Mouse (Mus musculus) leukemia stem cell, adult 10-12 weeks (primary cell): ENCODE results near the gene Sgsm2. TPM values are rescaled to one million over a fixed set of nuclear protein-coding genes. Genes with fewer than 3 reads are reported as not detected.

Source experiments
- polyA plus RNA-seq: library from polyadenylated mRNA; stranded (reverse); fragments of >175 nt; gene quantifications from 2 replicates; pipeline ENCODE4 v1.2.3, GENCODE M21; 2012; ENCODE audit warnings: low replicate concordance

Sgsm2 gene
- 7.2 and 7.9 TPM in 2 replicates for polyA plus RNA-seq

GRCm38 (mm10) chr11:74896901-74897677 lies at the start of gene Sgsm2:
Sgsm2 (minus strand) TSS chr11:74897060.

DNA sequence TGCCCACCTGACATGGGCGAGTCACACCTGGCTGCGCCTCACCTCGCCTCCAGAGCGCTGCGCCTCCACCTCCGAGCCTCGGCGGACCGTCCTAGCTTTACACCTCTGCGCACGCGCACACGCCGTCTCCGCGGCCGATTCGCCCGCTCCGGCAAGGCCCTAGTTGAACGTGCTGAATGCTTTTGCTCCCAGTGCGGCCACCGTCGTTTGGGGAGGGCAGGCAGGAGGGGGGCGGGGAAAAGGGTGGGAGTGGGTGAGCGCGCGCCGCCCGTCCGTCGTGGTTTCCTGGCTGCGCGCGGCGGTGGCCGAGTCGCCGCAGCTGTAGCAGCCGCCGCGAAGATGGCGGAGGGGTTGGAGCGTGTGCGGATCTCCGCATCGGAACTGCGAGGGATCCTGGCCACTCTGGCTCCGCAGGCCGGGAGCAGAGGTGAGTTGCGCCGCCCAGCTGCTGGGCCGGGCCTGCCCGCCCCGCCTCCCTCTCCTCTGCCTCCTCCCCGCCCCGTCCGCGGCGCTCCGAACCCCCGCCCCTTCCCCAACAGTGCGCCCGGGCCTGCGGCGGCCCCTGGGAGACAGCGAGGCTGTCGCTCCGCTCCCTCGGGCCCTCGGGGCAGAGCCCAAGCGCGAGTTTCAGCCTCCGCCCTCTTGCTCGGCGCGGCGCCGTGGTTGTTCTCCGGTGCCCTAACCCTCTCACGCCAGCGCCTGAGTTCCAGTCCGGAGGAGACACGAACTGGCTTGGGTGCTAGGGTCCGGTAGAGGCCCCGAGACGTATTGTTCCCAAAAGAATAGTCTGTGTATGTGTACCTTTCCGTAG lies 28.9 kb upstream of the Sgsm2 start, which contains the start of the genes Smg6 and Srr:
TSS of gene Smg6 (plus strand) at position 247 of the 811 bp plus-strand sequence.
TSS of gene Srr (minus strand) at position 372 of the 811 bp plus-strand sequence.

DNA sequence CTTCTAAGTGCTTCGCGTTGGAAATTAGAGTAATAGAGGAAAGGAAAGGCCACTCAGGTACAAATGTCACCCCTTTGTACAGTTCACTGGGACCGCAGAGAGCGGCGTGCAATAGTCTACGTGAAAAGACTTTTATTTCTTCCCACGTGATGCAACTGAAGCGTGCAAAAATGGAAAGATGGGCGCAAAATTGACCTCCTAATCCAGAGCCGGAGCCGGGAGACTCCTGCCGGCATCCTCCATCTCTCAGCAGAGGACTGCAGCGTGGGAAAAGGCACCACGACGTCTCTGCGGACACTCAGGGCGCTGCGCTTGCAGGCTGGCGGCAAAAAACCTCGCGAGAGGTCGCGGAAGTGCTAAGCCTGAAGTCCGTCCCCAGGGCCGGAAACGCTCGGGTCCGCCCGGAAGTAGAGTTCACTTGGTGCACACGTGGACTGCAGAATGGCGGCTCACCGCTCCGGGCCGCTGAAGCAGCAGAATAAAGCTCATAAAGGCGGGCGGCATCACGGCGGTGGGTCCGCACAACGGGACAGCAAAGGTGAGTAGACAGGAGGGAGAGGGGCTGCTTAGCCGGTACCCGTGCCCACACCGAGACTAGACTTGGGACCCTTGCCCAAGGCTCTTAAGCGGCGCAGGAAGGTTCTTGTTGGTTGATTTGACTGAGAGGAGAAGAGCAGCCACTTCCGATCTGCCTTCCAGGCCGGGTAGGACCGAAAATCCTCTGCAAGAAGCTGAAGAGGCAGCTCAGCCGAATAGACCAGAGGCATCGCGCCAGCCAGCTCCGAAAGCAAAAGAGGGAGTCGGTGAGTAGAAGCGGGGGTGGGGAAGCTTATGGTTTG lies 1.0 kb upstream of the Sgsm2 start, which contains the start of gene Tsr1:
TSS of gene Tsr1 (plus strand) at position 394 of the 839 bp plus-strand sequence.

GRCm38 (mm10) chr11:74830256-74831161 lies 66.4 kb downstream of the Sgsm2 start, which contains the start of gene Mnt:
Mnt (plus strand) TSS chr11:74830920.

Other genes starting within 250 kb of the Sgsm2 start
- 34.7 and 56.1 TPM in 2 replicates for gene Cluh, start 247.6 kb downstream of the Sgsm2 start, polyA plus RNA-seq
- gene Pafah1b1, start 172.4 kb downstream of the Sgsm2 start, polyA plus RNA-seq, result 7.3 and 21.5 TPM in 2 replicates
- gene Mettl16, start 126.2 kb downstream of the Sgsm2 start, polyA plus RNA-seq, result 5.4 and 14.9 TPM in 2 replicates
- gene Mnt, start 66.1 kb downstream of the Sgsm2 start, polyA plus RNA-seq, result 99.3 and 178 TPM in 2 replicates
- gene Tsr1, start 1.0 kb upstream of the Sgsm2 start, polyA plus RNA-seq, result 9.9 and 29.0 TPM in 2 replicates
- gene Smg6, start 28.8 kb upstream of the Sgsm2 start, polyA plus RNA-seq, result 29.1 and 63.7 TPM in 2 replicates
- 0.73 and 1.3 TPM in 2 replicates for gene Srr, start 28.9 kb upstream of the Sgsm2 start, polyA plus RNA-seq